Mouse (Mus musculus) ovary, adult 18-20 months (tissue): ENCODE measurements around the gene Psmb2.
A peak's percentile ranks its signal among the peaks of the same experiment; 100 is the strongest.

Source experiments
- DNase-seq: peaks from one replicate; pipeline ENCODE4 v3.0.0; 2022; ENCODE audit warnings: low spot score, mixed read lengths

Psmb2 gene

DNA sequence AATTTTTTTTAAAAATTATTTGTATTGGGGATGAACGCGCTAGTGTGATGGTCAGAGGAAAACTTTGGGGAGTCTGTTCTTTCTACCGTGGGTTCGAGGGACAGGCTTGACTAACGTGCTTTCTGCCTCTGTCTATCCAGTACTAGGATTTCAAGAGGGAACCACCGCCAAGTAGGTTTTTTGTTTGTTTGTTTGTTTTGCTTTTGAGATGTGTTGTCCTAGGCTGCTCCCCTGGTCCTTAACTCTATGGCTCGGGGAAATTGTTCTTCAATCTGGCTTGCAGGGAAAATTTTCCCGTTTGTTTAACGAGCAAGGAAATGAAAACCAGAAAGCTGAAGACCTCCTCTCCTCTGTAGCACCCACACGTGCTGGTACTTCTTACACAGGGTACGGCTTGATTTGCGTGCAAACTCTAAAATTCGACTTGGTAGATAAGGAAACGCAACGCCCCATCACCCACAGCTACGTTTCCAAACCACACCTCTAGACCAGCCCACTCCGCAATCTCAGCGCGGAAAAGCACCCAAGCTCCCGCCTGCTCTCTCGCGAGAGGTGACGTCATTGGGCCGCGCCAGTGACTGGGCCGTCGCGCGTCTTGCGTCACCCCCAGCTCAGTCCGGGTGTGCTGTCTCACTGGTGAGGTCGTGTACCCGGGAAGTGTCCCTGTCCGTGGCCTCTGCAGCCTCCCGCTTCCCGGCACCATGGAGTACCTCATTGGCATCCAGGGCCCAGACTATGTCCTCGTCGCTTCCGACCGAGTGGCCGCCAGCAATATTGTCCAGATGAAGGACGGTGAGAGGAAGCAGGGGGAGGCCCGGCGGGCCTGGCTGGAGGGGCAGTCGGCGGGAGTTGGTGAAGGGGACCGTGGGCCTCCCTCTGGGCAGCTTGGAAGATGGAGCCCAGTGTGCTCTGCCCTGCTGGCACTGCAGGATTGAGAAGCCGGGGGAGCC, at the start of gene Psmb2:
TSS of gene Psmb2 (plus strand) at position 577 of the 950 bp plus-strand sequence.
- DNase-seq = peak; percentile 94

DNA sequence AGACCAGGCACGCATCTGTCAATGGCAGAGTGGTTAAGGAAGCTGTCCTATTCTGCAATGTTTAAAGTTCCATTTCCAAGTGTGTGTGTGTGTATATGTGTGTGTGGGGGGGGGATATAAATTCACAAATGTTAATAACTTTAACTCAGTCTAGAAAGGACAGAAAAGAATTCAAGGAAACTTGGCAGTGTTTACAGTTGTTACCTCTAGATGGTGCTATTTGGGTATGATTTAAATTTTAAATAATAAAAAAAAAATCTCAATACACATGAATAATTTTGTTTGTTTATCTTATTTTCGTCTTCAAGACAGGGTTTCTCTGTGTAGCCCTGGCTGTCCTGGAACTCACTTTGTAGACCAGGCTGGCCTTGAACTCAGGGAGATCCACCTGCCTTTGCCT, 45.5 kb upstream of the Psmb2 start:
- no peak for DNase-seq

DNA sequence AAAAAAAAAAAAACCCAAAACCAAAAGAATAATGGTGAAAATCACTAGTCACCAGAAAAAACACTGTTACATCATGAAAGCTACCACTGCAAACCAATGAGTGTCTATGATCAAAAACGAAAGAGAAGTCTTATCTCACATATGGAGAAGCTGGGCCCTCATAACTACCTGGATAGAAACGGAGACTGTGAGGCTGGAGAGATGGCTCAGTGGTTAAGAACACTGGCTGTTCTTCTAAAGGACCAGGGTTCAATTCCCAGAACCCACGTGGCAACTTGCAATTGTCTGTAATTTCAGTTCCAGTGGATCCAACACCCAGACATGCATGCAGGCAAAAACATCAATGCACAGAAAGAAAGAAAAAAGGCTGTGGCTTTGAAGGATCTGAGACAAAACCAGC, 44.8 kb upstream of the Psmb2 start:
- no peak for DNase-seq

DNA sequence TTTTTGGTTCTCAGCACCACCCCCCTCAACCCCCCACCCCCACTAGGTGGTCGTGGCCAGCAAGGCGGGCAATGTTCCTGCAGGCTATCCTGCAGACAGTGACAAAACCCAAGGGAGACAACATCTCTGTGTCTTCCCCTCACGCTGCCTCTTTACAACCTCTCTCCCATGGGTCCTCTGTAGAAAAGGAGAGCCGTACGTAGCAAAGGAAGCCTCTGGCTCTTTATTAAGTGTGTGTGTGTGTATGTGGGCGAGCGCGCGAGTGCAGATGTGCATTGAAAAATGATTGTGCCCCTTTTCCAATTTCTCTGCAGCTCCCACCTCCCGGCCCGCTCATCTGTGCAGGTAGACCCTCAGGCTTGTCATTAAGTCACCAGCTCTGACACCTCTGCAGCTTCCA, 41.1 kb upstream of the Psmb2 start:
- no peak for DNase-seq

DNA sequence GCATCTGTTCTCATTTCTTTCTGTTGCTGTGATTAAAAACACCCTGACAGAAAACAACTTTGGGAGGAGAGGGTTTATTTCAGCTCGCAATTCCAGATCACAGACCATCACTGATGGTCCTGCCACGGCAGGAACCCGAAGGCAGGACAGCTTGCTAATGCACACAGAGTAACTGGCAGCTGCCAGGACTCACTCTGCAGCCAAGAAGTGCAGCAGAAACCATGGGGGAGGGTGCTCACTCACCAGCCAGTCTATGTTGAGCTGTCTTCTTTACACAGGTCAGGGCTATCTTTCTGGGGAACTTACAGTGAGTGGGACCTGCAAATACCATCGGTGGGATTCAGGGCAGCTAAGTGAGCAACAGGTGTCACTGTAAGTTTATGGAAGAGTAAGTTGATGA, 40.0 kb upstream of the Psmb2 start:
- DNase-seq = no peak

DNA sequence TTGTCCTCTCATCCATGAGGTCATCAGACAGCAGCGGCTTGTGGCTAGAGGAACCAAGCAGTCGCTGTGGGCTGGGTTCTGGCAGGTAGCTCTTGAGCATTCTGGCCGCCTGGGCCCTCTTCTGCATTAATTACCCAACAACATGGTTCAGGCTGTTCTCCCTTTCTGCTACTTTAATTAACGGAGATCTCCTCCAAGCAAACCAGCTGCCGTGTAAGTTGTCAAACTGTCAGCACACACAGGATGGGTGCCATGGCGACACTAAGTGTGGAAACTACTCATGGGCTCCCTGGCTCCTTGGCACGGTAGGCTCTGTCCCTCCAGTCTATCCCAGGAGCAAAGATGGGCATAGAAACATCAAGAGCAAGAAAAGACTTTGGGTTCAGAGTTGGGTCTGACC, 38.1 kb upstream of the Psmb2 start:
- DNase-seq = no peak

DNA sequence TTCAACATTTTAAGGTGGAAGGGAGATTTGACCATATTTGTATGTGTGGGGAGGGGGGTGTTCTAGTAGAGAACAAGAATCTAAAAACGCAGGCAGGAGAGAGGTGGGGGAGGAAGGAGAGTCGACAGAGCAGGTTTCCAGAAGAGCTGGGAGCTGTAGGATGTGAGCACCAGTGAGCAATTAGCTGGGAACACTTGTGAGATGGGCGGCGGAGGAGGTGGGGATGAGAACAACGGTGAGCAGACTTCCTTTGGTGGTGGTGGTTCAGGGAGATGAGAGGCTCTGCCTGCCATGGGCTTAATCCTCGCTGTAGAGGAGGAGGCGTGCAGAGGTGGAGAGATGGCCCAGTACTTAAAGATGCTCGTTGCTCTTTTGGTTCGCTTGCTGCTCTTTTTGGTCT, 35.5 kb upstream of the Psmb2 start:
- no peak for DNase-seq

DNA sequence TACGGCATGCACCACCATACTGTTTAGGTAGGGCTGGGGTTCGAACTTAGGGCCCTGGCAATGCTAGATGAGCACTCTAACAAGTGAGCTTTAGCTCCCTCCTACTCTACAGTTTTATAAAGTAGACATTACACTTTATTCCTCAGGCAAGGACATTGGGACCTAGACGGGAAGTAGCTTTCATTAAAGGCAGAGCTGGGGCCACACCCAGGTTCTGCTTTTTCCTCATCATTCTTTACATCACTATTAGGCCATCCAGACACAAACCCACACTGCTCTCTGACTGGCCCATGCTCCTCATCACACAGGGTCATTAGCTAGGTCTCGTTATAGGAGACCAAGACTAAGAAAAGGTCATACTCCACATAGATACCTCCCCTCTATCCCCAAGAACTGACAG, 33.6 kb upstream of the Psmb2 start:
- no peak for DNase-seq

DNA sequence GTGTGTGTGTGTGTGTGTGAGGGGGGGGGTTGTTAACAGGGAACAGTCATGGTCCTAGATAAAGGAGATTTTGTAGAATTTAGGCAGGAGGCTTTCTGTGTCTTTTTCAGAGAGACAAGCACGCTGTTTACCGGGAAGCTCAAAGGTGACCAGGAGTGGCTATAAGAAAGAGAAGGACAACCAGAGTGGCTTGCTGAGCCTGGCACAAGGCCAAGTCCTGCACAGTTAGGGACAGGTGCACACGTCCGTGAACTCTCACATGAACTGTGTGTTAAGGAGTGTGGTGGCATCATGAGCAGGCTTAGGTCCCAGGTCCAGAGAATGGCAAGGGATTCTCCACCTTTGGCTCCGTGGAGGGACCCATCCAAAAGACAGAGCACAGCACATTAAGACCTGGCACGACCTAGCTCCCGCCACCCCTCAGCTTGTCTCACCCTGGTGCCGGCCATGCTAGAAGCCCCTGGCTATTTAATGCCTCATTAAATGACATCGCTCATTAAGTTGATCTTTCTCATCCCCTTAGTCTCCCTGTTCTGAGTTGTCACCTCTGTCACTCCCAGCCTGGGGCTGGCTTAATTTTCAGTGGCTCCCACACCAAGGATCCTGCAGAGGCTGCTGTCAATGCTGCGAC, 33.0 kb upstream of the Psmb2 start:
- no peak for DNase-seq

DNA sequence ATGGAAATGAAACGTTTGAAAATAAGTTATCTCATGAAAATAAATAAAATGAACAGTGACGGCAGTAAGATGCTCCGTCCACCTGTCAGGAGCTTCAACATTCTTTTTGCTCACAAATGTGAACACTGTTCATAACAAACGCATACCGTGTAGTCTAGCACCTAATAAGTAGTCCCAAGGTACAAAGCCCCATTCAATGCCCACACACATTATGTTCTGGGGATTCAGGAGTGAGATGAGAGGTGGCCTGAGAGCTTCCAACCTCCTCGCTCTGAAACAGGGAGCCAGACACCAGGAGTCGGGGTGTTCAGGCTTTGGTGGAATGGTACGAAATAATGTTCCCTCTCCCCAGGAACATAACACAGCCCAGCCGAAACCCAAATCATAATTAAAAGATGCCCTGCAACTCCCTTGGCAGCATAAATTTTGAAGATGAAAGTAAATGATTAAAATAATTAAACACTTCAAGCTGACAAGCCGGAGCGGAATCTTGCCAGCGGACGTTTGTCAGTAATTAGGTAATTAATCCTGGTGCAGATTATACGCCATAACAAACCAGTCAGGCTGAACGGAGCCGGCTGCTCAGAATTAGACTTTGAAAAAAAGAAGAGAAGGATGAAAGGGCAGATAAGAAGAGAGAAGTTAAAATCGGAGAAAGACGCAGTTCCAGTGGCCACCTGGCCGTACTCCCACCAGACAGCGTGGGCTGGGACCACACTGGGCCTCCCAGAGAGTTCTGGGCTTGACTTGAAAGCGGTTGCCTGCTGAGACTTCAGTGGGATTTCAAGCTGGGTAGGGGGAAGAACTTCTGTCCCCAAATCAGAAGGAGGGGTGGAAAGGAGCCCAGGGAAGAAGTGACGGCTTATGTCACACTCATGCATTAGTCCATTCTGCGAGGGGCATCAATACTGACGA, 29.2 kb upstream of the Psmb2 start:
- no peak for DNase-seq

DNA sequence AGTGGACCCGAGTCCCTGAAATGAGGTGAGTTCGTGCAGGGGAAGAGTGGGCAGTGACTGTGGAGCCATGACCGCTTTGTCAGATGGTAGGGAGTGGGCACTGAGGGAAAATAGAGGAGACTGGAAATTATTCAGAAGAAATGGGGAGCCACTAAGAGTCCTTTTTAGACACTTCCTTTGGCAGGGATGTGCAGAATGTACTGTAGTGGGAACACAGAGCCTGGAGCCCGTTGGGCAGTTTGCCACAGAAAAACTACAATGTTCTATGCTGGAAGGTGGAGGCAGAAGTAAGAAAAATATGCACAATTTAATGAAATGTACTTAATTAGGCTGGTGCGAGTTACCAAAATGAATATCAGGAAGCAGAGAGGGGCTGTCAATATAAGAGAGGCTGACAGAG, 24.3 kb upstream of the Psmb2 start:
- DNase-seq = no peak

DNA sequence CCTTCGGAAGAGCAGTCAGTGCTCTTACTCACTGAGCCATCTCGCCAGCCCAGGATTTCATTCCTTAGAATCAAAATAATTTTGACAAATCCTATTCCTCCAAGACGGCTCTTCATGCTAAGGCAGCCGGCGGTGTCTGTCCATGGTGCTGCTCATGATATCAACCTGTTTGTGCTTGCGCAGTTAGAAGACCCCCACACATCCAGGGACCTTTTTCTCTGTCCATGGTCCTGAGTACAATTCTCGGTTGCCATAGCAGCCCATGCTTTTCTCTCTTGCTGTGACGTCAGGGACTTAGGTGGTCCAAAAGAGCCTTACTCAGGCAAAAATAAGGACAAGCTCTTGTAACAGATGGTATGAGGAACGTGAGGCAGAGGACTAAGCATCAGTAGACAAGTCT, 22.1 kb upstream of the Psmb2 start:
- DNase-seq = peak; percentile 13

DNA sequence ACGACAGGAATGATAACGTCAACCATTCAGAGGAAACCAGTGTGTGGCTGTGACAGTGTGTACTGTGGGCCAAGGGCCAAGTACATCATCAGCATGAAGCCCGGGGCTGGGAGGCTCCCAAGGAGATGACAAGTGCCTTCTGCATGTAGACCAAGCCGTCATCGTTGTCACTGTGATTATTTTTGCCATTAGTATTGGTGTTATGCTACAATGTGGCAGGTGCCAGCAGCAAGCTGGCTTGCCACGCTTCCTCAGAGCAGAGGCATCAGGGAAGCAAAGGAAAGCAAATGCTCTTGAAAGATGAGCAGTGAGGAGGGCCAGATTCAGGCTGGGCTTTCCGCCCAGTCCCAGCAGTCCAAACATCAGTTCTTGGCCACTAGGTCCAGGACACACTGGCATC, 16.2 kb upstream of the Psmb2 start:
- DNase-seq = no peak

DNA sequence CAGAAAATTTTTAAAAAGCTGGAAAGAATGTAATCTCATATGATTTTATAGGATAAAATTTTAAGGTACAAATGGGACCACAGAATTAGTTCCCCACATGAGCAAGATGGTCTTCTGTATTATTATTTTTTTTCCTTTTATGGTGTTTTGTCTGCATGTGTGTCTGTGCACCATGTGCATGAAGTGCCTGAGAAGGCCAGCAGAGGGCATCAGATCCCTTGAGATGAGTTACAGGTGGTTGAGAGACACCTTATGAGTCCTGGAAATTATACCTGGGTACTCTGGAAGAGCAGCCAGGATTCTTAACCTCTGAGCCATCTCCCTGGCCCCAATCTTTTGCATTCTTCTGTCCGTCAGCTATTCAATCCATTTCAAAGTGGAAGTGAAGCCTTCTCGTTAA, 10.4 kb upstream of the Psmb2 start:
- no peak for DNase-seq

DNA sequence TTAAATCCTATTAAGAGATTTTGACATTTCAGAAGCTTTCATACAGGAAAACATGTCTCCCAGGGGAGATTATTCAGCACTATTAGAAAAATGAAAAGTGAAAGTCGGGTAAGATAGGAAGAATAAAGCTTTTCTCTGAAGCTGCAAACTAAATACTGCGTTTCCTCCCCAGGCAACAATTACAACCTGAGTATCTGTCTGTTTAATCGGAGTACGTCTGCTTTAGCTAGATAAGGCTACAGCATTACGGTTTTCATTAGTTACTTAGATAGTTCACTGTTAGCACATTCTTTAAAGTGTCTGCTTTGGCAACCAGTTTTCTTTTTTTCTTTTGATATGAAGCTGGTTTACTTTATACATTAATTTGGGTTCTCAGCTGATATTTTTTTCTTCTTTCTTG, 4.9 kb downstream of the Psmb2 start:
- DNase-seq = no peak

DNA sequence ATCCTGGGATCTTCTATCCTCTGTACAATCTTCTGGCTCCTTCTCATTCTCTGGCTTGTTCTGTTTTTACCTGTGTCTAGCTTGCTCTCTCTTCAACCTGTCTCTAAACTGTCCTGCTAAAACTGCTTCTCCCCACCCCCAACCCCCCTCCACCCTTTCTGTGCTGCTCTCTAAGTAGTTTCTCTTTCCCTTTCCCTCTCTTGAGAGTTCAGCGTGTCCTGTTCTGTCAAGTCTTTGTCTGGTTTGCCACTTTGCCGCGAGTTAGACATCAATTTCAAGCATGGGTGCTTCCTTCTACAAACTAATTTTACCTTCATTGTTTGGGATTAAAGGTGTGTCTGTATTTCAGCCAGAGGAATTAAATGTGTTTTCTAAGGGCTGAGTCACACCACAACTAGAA, 5.7 kb downstream of the Psmb2 start:
- DNase-seq = no peak

DNA sequence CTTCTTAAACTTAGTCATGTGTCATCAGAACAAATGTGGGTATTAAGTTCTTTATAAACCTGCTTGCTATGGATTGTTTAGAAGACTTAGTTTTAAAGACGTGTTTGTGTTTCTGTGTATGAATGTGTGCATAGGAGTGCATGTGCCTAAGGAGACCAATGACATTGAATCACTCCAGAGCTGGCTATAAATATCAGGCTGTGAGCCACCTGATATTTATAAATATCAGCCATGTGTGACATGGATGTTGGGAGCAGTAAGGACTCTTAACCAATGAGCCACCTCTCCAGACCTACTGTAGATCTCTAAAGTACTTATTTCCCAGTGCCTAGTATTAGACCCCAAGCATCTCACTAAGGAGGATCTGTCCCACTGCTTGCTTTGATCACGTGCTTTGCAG, 12.0 kb downstream of the Psmb2 start:
- DNase-seq = no peak

DNA sequence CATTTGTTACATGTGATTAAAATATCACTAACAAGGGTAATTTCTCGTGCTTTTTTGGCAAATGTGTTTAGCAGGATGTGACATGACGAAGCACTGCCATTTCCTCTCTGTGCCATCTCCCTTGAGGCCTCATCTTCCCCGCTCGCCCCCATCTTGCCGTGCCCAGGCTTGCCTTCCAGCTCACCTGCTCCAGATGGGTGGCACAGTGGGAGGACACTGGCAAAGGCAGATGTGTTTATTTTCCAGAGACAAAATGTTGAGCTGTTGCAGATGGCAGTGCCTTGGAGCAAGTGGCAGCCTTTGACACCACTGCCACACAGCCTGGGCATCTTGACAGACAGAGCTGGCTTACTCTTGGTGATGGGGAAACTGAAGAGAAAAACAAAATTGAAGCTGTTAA, 15.6 kb downstream of the Psmb2 start:
- DNase-seq = no peak

DNA sequence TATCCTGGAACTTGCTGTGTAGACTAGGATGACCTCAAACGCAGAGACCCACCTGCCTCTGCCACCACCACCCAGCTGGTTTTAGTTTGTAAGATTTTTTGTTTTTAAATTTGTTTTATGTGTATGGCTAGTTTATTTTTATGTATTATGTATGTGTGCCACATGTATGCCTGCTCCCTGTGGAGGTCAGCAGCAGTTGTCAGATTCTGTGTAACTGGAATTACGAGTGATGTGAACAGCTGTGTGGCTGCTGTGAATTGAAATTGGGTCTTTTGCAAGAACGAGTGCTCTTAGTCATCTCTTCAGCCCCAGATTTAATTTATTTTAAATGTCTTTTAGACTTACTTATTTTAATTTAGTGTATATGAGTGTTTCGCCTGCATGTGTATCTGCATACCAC, 19.5 kb downstream of the Psmb2 start:
- no peak for DNase-seq

DNA sequence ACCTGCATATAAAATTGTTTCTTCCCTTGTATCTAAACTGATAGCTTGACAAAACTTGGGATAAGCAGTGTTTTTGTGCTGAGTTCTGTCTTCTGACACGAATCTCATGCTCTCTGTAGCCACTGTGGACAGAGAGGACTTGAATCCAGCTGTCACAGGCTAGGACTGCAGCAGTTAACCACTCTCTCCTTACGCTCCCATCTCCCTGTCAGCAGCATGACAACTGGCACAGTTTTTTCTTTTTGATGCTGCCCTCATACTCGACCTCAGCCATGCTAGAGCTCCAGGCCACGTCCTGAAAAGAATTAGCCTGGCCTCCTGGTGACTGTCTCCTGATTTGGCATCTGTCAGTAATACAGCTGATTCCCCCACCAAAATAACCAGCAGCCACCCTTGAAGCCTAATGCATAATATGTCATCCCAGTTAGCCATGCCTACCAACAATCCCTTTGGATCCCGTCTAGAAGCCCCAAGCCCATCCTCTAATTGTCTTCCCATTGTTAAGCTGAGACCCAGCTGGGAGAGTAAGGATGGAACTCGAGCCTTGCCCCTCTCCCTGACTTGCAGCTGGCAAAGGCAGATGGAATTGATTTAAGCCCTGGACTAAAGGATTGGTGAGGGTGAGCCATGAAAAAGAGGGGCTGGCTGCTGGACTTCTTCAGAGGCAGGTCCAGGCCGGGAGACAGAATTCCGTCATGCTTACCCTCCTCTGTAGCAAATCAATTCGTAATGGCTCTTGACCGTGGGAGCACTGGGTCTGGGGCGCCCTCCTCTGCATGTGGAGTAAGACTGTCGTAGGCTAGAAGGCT, 29.4 kb downstream of the Psmb2 start:
- DNase-seq = no peak

DNA sequence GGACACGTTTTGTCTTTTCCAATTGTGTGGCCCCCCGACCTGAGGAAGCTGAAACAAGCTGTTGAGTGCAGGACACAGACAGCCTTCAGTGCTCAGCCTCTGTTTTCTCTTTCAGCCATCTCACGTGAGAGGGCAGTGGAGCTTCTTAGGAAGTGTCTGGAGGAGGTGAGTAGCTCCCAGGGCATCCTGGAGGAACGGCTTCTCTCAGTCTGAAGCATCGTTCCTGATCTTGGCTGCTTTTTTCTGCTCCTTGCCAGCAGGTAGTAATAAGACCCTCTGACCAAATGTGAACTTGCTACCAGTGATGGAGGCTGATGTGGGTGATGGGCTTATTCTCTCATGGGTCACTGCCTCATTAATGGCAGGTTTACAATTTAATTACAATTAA, 30.0 kb downstream of the Psmb2 start:
- DNase-seq = no peak

DNA sequence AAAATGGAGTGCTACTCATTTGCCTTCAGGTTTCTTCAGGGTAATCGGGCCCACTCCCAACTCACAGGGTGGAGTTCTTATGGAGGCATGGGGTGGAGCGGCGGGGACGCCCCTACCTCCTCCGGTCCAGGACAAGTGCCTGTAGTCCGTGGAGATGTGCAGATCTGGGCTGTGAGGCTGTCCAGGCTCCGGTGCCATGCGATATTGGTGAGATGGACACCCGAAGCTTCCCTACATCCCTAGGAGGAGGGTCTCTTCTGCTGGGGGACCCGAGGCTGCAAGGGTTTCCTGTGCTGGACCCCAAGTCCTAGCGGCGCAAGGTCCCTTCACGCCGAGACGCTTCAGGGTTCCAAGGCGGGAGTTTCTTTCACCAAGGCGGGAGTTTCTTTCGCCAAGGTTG, 54.7 kb downstream of the Psmb2 start:
- DNase-seq = no peak
